Mouse (Mus musculus) forebrain, embryonic 10.5 days (tissue): ENCODE measurements around the gene Olfr220. TPM values are rescaled to one million over a fixed set of nuclear protein-coding genes. Genes with fewer than 3 reads are reported as not detected.
A peak's percentile ranks its signal among the peaks of the same experiment; 100 is the strongest.

Experiments
- DNase-seq: peaks from one replicate; pipeline ENCODE4 v3.0.0-alpha.2; 2017; ENCODE audit warnings: low spot score; ENCODE audit errors: extremely low spot score
- H3K27ac ChIP-seq: fragments of 300-500 bp; sonication (generic); 2 replicates; pipeline ENCODE4 v1.5.1; 2016; ENCODE audit warnings: mild to moderate bottlenecking
- H3K27me3 ChIP-seq: fragments of 300-500 bp; sonication (generic); 2 replicates; pipeline ENCODE4 v1.6.1; 2016; ENCODE audit warnings: mild to moderate bottlenecking; ENCODE audit not compliant: poor library complexity, severe bottlenecking
- H3K36me3 ChIP-seq: fragments of 300-500 bp; sonication (generic); replicated peaks from 2 replicates; pipeline ENCODE4 v1.6.1; 2016; ENCODE audit warnings: mild to moderate bottlenecking, moderate library complexity
- H3K4me1 ChIP-seq: fragments of 300-500 bp; sonication (generic); 2 replicates; pipeline ENCODE4 v1.6.1; 2016
- H3K4me3 ChIP-seq: fragments of 300-500 bp; sonication (generic); 2 replicates; pipeline ENCODE4 v1.5.1; 2016; ENCODE audit warnings: mild to moderate bottlenecking, moderate library complexity
- H3K9me3 ChIP-seq: fragments of 300-500 bp; sonication (generic); 2 replicates; pipeline ENCODE4 v1.6.1; 2016; ENCODE audit warnings: mild to moderate bottlenecking, moderate library complexity
- WGBS: fragments of 180-500 bp; shearing (Covaris S2); methylation state at CpG from one replicate; pipeline ENCODE4 v1.1.7; 2016; 5-methylcytosine and 5-hydroxymethylcytosine counted together
- polyA plus RNA-seq: library from polyadenylated mRNA; unstranded; fragments of >200 nt; fragmentation: Nextera tagmentation; extraction: Ambion mirVana; gene quantifications from 2 replicates; pipeline ENCODE4 v1.2.1, GENCODE M21; 2016

Olfr220 gene
- not detected in 2 replicates for polyA plus RNA-seq

DNA sequence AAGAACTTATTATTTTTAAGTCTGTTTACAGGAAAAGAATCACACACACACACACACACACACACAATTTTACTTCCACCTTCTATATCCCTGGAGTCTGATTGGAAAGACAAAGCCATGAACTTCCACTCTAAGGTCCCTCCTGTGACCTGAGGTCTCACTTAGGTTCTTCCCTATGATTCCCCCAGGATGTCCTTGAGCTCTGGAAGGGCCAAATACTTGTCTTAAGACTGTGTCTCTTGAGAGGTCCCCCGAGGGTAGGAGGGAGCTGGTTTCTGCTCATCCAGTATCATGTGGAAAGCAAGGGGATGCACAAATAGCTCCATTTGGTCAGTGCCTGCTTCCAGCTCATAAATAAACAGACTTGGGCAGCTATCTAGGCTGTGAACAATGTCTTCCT, at the start of gene Olfr220:
Gene Olfr220, plus strand, starts transcription at position 301 of the 400 bp plus-strand sequence.
- Histone ChIP-seq H3K4me3 (no peak within 1 kb of the TSS), H3K4me1 (no peaks in the 10 kb centered on the region), H3K27ac (no peak within 1 kb of the TSS), H3K9me3 (no peaks in the 10 kb centered on the region), H3K27me3 (no peaks in the 10 kb centered on the region), H3K36me3 (no peaks in the 10 kb centered on the region)
- no peak for DNase-seq
- WGBS, result 93% methylated on average over 1 of the region's 1 CpGs

DNA sequence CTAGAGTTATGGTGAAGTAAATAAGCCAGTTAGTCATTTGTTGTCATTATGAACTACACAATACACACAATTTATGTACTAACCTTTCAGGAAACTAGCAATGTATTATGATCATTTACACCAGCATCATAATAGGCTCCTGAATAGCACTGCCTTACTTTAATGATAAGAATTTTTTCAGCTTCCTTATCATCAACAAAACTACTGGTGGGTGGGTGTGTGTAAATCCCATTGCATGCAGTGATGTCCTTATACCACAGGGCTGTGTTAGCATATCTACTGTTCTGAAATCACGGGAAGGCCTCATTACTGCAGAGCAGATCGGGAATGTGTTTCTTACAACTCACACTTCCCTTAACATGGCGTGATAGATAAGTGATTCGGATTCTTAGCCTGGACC, 18.9 kb upstream of the Olfr220 start:
- Histone ChIP-seq H3K9me3 (no peaks in the 10 kb centered on the region), H3K36me3 (no peaks in the 10 kb centered on the region), H3K27me3 (no peaks in the 10 kb centered on the region), H3K27ac (no peak overlapping the region), H3K4me1 (no peaks in the 10 kb centered on the region), H3K4me3 (no peak overlapping the region)
- DNase-seq, result no peak
- WGBS, result 92% methylated on average over 4 of the region's 4 CpGs

DNA sequence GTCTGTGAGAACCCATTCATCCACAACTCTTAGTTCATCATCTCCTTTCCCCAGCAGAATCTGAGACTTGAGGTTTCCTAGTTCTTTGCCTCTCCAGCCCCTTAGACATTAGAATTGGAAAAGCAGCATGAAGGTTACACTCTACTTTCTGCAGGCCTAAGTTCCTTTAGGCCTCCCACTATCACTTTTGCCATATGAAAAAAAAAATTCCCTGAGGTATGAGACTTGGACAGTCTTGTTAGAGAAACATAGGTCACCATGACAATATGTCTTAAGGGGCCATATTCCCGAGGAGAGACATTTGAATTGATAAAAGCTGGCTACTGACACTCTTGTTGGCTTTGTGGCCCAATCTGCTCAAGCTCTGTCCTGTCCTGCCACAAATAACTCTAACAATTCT, 18.1 kb upstream of the Olfr220 start, which contains the start of gene Olfr414:
Gene Olfr414, plus strand, starts transcription at position 301 of the 400 bp plus-strand sequence.
- Histone ChIP-seq H3K27ac (no peak within 1 kb of the TSS), H3K27me3 (no peaks in the 10 kb centered on the region), H3K4me1 (no peaks in the 10 kb centered on the region), H3K36me3 (no peaks in the 10 kb centered on the region), H3K4me3 (no peak within 1 kb of the TSS), H3K9me3 (no peaks in the 10 kb centered on the region)
- DNase-seq, result no peak
- 79% methylated on average over 1 of the region's 1 CpGs for WGBS

DNA sequence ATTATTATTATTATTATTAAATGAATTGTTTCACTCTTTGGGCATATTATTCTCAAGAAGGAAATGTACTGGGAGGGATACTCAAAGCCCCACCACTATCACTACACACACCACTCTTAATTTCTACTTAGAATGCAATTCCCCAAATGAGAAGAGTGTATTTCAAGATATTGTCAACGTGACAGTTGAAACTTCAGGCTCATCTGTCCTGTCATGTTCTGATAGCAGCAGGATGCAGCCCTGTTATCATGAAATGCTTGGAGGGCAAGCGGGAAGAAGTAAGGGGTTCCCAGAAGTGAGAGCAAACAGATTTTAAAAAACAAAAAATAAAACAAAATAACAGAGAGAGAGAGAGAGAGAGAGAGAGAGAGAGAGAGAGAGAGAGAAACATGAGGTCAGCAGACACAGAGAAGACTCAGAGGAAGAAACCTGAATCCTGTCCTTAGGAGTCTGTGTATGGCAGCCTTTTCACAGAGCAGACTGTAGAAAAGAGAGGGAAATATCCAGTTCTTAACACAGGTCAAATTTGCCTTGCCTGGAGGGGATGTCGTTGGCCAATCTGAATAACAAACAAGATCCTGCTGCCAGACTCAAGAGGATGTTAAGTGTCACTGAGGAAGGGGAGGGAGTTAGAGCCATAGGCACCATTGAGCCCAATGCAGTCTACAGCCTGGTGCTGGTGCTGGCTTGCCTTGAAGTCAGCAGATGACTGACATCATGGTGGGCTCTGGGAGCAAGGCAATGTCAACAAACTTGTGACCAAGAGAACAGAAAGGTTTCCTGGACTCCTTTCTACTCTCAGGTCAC, 15.5 kb upstream of the Olfr220 start:
- Histone ChIP-seq H3K27ac (no peak overlapping the region), H3K27me3 (no peaks in the 10 kb centered on the region), H3K4me3 (no peak overlapping the region), H3K36me3 (no peaks in the 10 kb centered on the region), H3K9me3 (no peaks in the 10 kb centered on the region), H3K4me1 (no peaks in the 10 kb centered on the region)
- 54% methylated on average over 3 of the region's 3 CpGs for WGBS
- DNase-seq, result no peak

DNA sequence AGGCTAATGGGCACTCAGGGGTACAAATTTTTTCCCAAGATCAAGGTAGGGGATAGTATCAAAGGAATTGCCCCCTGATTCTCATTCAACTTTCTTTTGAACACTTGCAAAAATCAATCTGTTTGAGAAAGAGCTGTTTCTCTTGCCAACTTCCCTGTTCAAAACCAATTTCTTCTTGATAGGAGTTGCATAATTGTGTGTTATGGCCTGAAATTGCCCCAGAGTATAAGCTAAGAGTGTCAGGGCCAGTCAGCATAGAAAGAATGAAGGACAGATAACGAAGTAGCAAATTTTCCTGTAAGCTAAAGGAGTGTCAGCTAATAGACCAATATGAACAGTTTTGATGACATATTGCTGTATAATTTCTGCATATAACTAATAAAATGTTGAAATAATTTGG, 14.5 kb upstream of the Olfr220 start:
- Histone ChIP-seq H3K36me3 (no peaks in the 10 kb centered on the region), H3K27ac (no peak overlapping the region), H3K4me1 (no peaks in the 10 kb centered on the region), H3K9me3 (no peaks in the 10 kb centered on the region), H3K27me3 (no peaks in the 10 kb centered on the region), H3K4me3 (no peak overlapping the region)
- no peak for DNase-seq
- 90% methylated on average over 1 of the region's 1 CpGs for WGBS

DNA sequence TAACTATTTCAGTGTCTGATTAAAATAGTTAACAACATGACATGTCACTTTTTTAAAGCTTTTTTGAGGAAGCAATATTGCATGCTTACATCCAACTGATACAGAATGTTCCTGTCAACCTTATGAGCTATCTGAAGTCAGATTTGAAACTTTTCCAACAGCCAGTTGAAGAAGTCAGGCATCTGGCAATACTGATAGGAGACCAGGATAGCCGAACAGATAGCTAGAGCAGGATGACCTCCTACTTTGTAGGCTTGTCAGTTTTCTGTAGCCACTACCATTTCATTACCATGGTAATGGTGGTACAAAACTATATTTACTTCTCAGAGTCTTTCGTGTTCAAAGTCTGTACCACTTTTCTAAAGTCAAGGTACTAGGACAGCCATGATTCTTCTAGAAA, 13.5 kb upstream of the Olfr220 start:
- no peaks in the 10 kb centered on the region for H3K9me3 ChIP-seq
- no peak overlapping the region for H3K27ac ChIP-seq
- H3K4me3 ChIP-seq, result no peak overlapping the region
- no peaks in the 10 kb centered on the region for H3K36me3 ChIP-seq
- no peaks in the 10 kb centered on the region for H3K27me3 ChIP-seq
- DNase-seq, result no peak
- no peaks in the 10 kb centered on the region for H3K4me1 ChIP-seq
- WGBS, result 93% methylated on average over 2 of the region's 2 CpGs

DNA sequence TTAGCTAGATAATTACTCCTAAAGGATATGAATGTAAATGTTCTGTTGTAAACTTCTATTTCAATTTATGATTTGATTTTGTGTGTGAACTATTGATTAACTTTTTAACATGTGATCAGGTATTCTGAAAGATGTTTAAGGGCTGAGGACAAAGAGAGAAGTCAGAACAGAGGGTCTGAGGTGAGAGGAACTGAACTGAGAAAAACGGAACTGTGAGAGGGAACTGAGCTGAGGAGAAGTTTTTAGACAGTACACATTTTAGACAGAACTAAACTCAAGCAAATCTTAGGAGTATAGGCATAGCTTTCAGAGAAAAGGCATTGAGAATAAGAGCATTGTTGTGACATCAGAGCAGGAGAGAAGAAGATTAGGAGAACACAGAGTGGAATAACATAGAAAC, 7.8 kb upstream of the Olfr220 start:
- Histone ChIP-seq H3K27me3 (no peaks in the 10 kb centered on the region), H3K4me1 (no peaks in the 10 kb centered on the region), H3K27ac (no peak overlapping the region), H3K4me3 (no peak overlapping the region), H3K9me3 (no peaks in the 10 kb centered on the region), H3K36me3 (no peaks in the 10 kb centered on the region)
- WGBS, result 59% methylated on average over 1 of the region's 1 CpGs
- no peak for DNase-seq

DNA sequence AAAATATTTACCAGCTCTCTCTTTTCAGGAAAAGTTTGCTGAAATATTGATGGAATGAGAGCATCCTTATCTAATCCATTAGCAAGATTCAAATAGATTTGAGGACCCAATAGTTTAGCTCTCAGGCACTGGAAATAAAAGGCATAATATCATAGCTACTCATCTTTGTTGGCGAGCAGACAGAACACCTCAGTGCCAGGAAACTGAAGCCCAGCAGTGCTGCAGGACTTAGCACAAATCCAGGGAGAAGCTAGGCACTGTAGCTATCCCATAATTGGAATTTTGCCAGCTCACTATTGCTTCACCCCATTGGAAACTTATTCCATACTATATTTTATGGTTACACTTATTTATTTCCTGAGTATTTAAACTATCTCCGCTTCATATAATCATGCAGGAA, 13.2 kb downstream of the Olfr220 start:
- 92% methylated on average over 2 of the region's 2 CpGs for WGBS
- Histone ChIP-seq H3K36me3 (no peaks in the 10 kb centered on the region), H3K27ac (no peak overlapping the region), H3K27me3 (no peaks in the 10 kb centered on the region), H3K4me3 (no peak overlapping the region), H3K4me1 (no peaks in the 10 kb centered on the region), H3K9me3 (no peaks in the 10 kb centered on the region)
- DNase-seq, result no peak

DNA sequence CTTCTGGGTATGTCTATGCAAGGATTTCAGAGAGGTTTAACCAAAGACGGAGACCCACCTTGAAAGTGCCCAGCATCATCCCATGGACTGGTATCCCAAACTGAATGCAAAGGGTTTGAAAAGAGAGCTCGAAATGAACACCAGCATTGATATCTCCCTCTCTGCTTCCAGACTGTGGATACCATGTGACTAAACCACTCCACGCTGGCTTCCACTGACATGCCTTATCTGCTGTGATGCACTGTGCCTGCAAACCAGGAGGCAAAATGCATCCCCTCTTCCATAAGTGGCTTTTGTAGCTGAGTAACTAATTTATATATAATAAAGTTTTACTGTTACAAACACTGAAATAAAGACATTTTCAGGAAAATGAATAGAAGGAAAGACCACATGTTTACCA, 23.5 kb downstream of the Olfr220 start:
- no peak for DNase-seq
- H3K27me3 ChIP-seq, result no peaks in the 10 kb centered on the region
- no peak overlapping the region for H3K4me3 ChIP-seq
- no peak overlapping the region for H3K27ac ChIP-seq
- no peaks in the 10 kb centered on the region for H3K36me3 ChIP-seq
- H3K9me3 ChIP-seq, result no peaks in the 10 kb centered on the region
- no peaks in the 10 kb centered on the region for H3K4me1 ChIP-seq
- 92% methylated on average over 3 of the region's 3 CpGs for WGBS

DNA sequence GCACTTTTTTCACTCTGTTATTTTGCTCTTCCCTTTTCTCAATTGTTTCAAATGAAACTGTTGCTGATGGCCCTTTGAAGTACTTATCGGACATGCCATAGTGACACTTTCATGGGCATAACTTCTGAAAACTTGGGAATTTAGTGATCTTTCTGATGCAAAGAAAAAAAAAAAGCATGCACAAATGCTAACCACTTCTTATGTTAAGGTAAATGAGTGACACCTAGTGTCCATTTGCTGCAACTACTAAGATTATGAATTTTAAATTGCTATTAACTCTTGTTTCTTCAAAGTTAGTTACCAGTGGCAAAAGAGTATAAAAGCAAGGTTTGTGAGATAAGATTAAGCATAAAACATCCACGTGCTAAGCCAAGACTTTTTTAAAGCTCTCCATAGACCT, 24.4 kb downstream of the Olfr220 start:
- 43% methylated on average over 2 of the region's 2 CpGs for WGBS
- H3K4me3 ChIP-seq, result no peak overlapping the region
- no peaks in the 10 kb centered on the region for H3K4me1 ChIP-seq
- H3K36me3 ChIP-seq, result no peaks in the 10 kb centered on the region
- DNase-seq, result no peak
- H3K27ac ChIP-seq, result no peak overlapping the region
- no peaks in the 10 kb centered on the region for H3K9me3 ChIP-seq
- H3K27me3 ChIP-seq, result no peaks in the 10 kb centered on the region

DNA sequence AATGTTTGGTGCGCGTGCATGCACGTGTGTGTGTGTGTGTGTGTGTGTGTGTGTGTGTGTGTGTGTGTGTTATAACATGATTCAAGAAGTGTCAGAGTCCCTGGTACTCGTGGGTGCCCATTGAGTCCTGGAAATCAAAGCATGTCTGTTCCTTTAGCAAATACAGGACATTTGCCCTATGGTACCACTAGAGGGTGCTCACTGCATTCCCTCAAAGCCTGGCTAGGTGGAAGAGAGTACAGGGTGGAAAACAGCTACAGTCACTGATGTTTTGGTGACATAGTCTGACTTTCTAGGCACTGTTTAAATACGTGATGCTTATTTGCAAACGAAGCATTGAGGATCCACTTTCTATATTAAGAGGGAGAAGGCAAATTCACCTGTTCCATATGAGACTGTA, 27.9 kb downstream of the Olfr220 start:
- H3K4me3 ChIP-seq, result no peak overlapping the region
- H3K27ac ChIP-seq, result no peak overlapping the region
- 9% methylated on average over 6 of the region's 6 CpGs for WGBS

DNA sequence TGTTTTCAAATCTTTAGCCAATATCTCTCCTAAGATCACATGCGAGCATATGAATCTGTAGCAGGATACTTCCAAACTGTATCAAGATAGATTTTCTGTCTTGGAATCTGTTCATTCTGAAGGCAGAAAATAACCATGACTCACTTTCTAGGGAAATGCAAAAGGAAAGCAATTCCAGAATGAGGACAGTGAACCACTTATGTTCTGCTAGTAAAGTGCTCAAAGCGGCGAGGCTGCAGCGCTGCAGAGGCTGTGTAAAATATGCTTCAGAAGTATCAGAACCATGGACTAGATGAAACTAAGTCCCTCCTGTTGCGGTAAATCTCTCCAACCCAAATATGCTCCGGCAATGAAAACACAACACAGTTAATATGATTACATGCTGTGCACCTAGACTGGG, 40.7 kb downstream of the Olfr220 start:
- H3K27ac ChIP-seq, result no peak overlapping the region
- H3K36me3 ChIP-seq, result no peaks in the 10 kb centered on the region
- no peak for DNase-seq
- 96% methylated on average over 6 of the region's 6 CpGs for WGBS
- H3K27me3 ChIP-seq, result no peaks in the 10 kb centered on the region
- no peaks in the 10 kb centered on the region for H3K9me3 ChIP-seq
- H3K4me3 ChIP-seq, result no peak overlapping the region
- H3K4me1 ChIP-seq, result no peaks in the 10 kb centered on the region

More for the DNA sequence above, 27.9 kb downstream of the Olfr220 start:
- Histone ChIP-seq H3K36me3 (no peaks in the 10 kb centered on the region), H3K4me1 (no peaks in the 10 kb centered on the region), H3K9me3 (no peaks in the 10 kb centered on the region), H3K27me3 (no peaks in the 10 kb centered on the region)
- peak; percentile 40 for DNase-seq

DNA sequence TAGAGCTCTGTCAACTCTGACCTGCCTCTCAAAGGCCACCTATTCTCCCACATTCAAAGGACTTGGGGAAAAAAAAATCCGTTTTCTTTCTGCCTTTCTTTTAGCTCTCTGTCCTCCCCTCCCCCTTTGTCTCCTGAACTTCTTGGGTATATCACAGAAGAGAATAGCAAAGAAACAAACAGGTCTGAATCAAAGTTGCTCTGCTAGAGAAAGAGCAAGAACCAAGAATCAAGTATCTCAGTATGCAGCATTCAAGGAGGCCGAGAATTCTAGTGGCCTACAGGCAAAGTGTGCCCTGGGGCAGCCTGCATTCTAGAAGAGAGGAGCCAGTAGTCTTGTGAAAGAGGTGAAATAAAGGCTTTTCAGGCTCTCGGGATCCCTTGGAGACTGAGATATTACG, 58.2 kb downstream of the Olfr220 start:
- WGBS, result 11% methylated on average over 4 of the region's 4 CpGs

More for the DNA sequence above, 58.2 kb downstream of the Olfr220 start:
- Histone ChIP-seq H3K4me3 (no peak overlapping the region), H3K36me3 (no peaks in the 10 kb centered on the region), H3K27me3 (peaks cover 16% of the 10 kb centered on the region), H3K4me1 (peaks cover 56% of the 10 kb centered on the region), H3K9me3 (no peaks in the 10 kb centered on the region), H3K27ac (peak overlapping the region; percentile 63; the same call in 1 of the 2 replicates)
- no peak for DNase-seq
